Mouse (Mus musculus) large intestine, adult 2 months (tissue): ENCODE data around the gene Unkl. TPM values are rescaled to one million over a fixed set of nuclear protein-coding genes. Genes with fewer than 3 reads are reported as not detected.

Experiments
- DNase-seq: peaks from one replicate; pipeline ENCODE4 v3.0.0-alpha.2; 2012; ENCODE audit warnings: low read depth, low spot score
- WGBS: fragments of 180-500 bp; shearing (Covaris S2); methylation state at CpG from one replicate; pipeline ENCODE4 v1.1.7; 2018; 5-methylcytosine and 5-hydroxymethylcytosine counted together
- polyA plus RNA-seq: library from polyadenylated mRNA; depleted of rRNA; stranded (reverse); fragments of >200 nt; gene quantifications from 2 replicates; pipeline ENCODE4 v1.2.3, GENCODE M21; 2012; rRNA removed

The Unkl gene
- polyA plus RNA-seq, 1 experiment: 6.0 TPM

- WGBS: 64% methylated on average over 8 of the region's 8 CpGs
- DNase-seq: no peak
Observed at GRCm38 (mm10) chr17:25250181-25250835, 62.1 kb downstream of the Unkl start.

DNA sequence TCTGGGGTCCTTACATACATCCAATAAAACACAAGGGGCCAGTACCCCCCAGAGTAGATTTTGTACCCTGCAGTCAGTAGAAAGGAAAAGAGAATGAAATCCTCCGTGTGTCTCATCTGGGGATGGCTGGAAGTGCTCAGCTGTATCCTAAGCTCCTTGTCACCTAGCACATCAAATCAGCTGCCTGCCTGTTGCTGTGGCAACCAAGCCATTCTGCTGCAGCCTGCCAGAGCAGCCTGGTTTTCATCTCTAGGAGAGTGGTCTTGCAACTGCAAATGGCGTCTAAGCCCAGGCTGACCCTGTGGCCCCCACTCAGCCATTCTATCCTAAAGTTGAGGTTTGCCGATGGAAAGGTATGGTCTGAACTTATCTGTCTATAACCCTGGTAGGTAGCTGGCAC, 64.4 kb downstream of the Unkl start:
- 47% methylated on average over 3 of the region's 3 CpGs for WGBS

GRCm38 (mm10) chr17:25253760-25254159, 65.6 kb downstream of the Unkl start:
- WGBS: 35% methylated on average over 10 of the region's 10 CpGs
- DNase-seq: no peak

More for the DNA sequence above, 64.4 kb downstream of the Unkl start:
- no peak for DNase-seq

GRCm38 (mm10) chr17:25255110-25255509, 66.9 kb downstream of the Unkl start:
- no peak for DNase-seq
- 60% methylated on average over 2 of the region's 2 CpGs for WGBS

- 4% methylated on average over 30 of the region's 35 CpGs for WGBS
- DNase-seq: no peak
Observed at GRCm38 (mm10) chr17:25256140-25256754, 68.0 kb downstream of the Unkl start, which contains the start of gene Baiap3. Gene Baiap3 (minus strand): TSS chr17:25256364.

DNA sequence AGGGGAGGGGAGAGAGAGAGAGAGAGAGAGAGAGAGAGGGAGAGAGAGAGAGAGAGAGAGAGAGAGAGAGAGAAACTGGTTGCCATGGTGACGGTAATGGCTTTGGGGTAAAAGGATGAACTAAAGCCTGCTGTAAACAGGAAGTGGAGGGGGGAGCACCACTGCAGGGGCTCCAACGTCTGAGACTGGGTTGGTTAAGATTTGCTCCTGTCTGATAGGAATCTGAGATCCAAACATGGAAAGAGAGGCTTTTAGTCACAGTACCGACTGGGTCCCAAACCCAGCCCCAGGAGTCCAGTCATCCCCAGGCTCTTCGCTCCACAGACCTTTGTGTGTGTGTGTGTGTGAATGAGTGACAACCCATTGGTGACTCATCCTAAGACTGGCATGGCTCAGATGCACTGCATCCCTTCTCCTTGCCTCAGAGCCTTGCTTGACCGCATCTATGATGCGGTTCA, 69.6 kb downstream of the Unkl start:
- 54% methylated on average over 6 of the region's 6 CpGs for WGBS
- no peak for DNase-seq

GRCm38 (mm10) chr17:25264453-25264852, 76.3 kb downstream of the Unkl start:
- DNase-seq: no peak
- WGBS: 48% methylated on average over 3 of the region's 3 CpGs

DNA sequence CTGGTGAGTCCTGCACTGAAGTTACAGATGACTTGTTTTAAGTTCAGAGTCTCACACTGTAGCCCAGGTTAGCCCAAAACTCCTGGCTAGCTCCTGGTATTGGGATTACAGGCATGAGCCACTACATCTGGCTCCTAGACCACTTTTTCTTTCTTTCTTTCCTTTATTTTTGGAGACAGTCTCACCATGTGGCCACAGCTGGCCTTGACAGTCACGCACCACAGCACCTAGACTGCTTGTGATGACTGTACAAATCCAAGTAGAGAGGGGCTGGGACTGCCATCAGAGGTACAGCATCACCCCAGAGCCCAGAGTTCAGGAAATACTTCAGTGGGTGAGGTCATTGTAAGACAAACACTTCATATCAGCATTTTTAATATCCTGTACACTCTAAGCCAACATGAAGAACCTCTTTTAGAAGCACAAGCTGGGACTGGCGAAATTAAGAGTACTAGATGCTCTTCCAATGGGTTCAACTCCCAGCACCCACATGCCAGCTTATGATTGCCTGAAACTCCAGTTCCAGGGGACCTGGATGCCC, 82.7 kb downstream of the Unkl start:
- 43% methylated on average over 2 of the region's 2 CpGs for WGBS
- no peak for DNase-seq

DNA sequence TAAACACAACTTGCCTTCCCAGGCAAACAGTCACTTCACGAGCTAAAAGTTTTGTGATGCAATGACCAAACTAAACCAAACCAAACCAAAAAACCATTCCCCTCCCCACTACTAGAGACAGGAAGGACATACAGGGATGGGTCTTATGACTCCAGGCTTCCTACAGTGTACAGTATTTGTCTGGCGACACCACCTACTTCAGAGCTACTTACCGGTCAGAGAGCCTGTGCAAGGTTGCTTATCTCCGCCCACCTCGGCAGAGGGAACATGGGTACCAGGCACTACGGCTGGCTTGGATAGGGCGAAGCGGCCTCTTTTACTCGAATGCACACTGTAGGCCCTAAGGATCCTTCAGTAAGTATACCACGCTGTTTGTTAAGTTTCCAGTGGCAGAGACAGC, 84.1 kb downstream of the Unkl start:
- WGBS: under 1% methylated on average over 10 of the region's 10 CpGs
- DNase-seq: no peak

- whole genome bisulfite sequencing: under 1% methylated on average over 86 of the region's 92 CpGs
- DNase-seq: peak; percentile 67
Observed at GRCm38 (mm10) chr17:25272951-25273705, 84.9 kb downstream of the Unkl start.

GRCm38 (mm10) chr17:25273706-25274501, 85.7 kb downstream of the Unkl start:
- DNase-seq: peak; percentile 96
- WGBS: under 1% methylated on average over 45 of the region's 45 CpGs

DNA sequence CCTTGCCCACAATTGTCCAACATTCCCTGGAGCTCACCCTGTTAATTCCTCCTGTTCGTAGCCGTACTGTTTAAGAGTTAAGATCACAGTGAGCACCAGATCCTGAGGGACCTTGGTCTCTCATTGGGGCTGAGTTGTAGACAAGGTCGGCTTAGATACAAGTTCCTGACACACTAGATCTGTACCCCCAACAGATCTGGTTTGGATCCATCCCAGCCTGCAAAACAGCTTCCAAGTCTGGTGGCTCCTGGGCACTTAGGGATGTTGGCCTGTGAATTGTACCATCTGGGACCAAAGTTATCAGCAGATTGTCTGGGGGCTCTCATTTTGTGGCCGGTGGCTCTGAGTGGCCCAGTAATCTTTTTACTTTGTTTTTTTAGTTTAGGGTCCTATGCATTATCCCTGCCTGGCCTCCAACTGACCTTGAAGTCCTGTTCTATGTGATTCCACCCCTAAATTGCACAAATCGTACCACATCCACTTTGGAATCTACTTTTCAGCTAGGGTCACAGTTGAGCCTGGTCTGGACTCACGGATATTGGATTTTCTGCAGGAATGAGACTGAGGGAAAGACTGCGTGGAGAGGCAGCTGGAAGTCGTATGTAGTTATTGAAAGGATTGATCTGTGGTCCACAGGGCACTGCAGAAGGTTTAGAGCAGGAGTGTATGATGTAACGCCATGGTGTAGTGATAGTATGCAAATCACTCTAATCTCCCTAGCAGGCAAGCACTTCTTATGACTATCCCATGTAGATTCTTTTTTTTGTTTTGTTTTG, 86.6 kb downstream of the Unkl start, which contains the start of gene Ube2i:
Gene Ube2i, minus strand, starts transcription at position 52 of the 776 bp plus-strand sequence.
- no peak for DNase-seq
- 90% methylated on average over 9 of the region's 9 CpGs for WGBS

DNA sequence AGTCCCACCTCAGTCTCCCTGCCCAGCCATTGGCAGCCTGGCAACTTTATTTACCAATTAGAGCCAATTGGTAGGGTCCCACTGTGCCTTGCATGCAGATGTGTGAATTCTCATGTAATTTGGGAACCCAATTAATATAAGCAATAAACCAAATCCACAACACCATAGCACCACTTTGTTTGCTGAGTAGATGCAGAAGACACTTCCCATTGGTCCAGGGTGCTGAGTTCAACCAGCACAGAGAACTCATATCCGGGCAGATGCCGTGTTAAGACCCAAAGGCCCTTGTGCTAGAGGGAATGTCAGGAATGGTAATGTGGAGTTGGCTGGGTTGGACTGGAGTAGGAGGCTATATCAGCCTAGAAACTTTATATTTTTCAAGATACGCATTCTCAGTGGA, 87.6 kb downstream of the Unkl start:
- WGBS: 95% methylated on average over 3 of the region's 3 CpGs
- no peak for DNase-seq

- DNase-seq: peak; percentile 90
- 10% methylated on average over 11 of the region's 11 CpGs for WGBS
Observed at GRCm38 (mm10) chr17:25282133-25282532, 93.9 kb downstream of the Unkl start.

Other genes with a start within 250 kb of the Unkl start
- 35.4 and 42.4 TPM in 2 replicates for gene Jpt2, start 227.7 kb upstream of the Unkl start, polyA plus RNA-seq
- gene Cramp1l, start 172.6 kb upstream of the Unkl start, polyA plus RNA-seq: 8.0 and 15.1 TPM in 2 replicates
- gene Ift140, start 172.3 kb upstream of the Unkl start, polyA plus RNA-seq: 7.8 and 9.4 TPM in 2 replicates
- 16.7 and 18.5 TPM in 2 replicates for gene Tmem204, start 104.8 kb upstream of the Unkl start, polyA plus RNA-seq
- 9.4 and 12.2 TPM in 2 replicates for gene Telo2, start 72.4 kb upstream of the Unkl start, polyA plus RNA-seq
- 0.07 and 0.10 TPM in 2 replicates for gene Ptx4, start 67.6 kb upstream of the Unkl start, polyA plus RNA-seq
- gene Clcn7, start 55.0 kb upstream of the Unkl start, polyA plus RNA-seq: 17.1 and 21.7 TPM in 2 replicates
- not detected in 2 replicates for gene Ccdc154, start 25.9 kb upstream of the Unkl start, polyA plus RNA-seq
- not detected in 2 replicates for gene Gm38655, start 12.9 kb upstream of the Unkl start, polyA plus RNA-seq
- 9.5 and 10.4 TPM in 2 replicates for gene BC003965, start 3.8 kb upstream of the Unkl start, polyA plus RNA-seq
- 36.1 and 37.5 TPM in 2 replicates for gene Gnptg, start 51.7 kb downstream of the Unkl start, polyA plus RNA-seq
- gene Tsr3, start 51.8 kb downstream of the Unkl start, polyA plus RNA-seq: 11.6 and 12.7 TPM in 2 replicates
- gene Baiap3, start 68.0 kb downstream of the Unkl start, polyA plus RNA-seq: 7.8 and 11.9 TPM in 2 replicates
- 113 and 132 TPM in 2 replicates for gene Ube2i, start 86.2 kb downstream of the Unkl start, polyA plus RNA-seq
- gene Prss34, start 110.0 kb downstream of the Unkl start, polyA plus RNA-seq: not detected in 2 replicates
- gene Prss28, start 120.2 kb downstream of the Unkl start, polyA plus RNA-seq: not detected in 2 replicates
- gene Prss29, start 130.3 kb downstream of the Unkl start, polyA plus RNA-seq: not detected in 2 replicates
- gene Tpsab1, start 157.2 kb downstream of the Unkl start, polyA plus RNA-seq: not detected in 2 replicates
- gene Tpsb2, start 177.9 kb downstream of the Unkl start, polyA plus RNA-seq: 0.58 and 0.59 TPM in 2 replicates
- 68.1 and 75.8 TPM in 2 replicates for gene Tpsg1, start 180.9 kb downstream of the Unkl start, polyA plus RNA-seq
- 10.4 and 25.1 TPM in 2 replicates for gene Cacna1h, start 245.4 kb downstream of the Unkl start, polyA plus RNA-seq